Mouse (Mus musculus): ENCODE measurements around the gene Duox2. TPM values are rescaled to one million over a fixed set of nuclear protein-coding genes. Genes with fewer than 3 reads are reported as not detected.

Gene Duox2
- polyA plus RNA-seq, 2 experiments: 0.08 to 0.16 TPM

GRCm38 (mm10) chr2:122302574-122303241 lies 4.5 kb upstream of the Duox2 start:
- peaks cover 78% of the 10 kb centered on the region for H3K27me3 ChIP-seq (ENCODE audit: control insufficient read depth, insufficient read depth, low read length)
- H3K4me2 ChIP-seq (replicated peaks; ENCODE audit: low read depth, low read length, severe bottlenecking): no peak overlapping the region
- H3K4me1 ChIP-seq (ENCODE audit: control insufficient read depth, insufficient read depth, low read length): peaks cover 17% of the 10 kb centered on the region
- H3K4me3 ChIP-seq (replicated peaks; ENCODE audit: low read length): no peak overlapping the region
- TF ChIP-seq POLR2A (IDR thresholded peaks at IDR 0.05; ENCODE audit: borderline replicate concordance, extremely low read depth, insufficient read depth, insufficient read length): no peak
- no peaks in the 10 kb centered on the region for H3K36me3 ChIP-seq (ENCODE audit: control insufficient read depth, insufficient read depth, low read length)
- no peak for ATAC-seq (ENCODE audit: low FRiP score, low read depth)
- no peaks in the 10 kb centered on the region for H3K9me3 ChIP-seq (ENCODE audit: control insufficient read depth, low read length)
- DNase-seq (ENCODE audit: low spot score): peak; percentile 81
- H3K9ac ChIP-seq (ENCODE audit: low read depth, low read length, severe bottlenecking): no peak overlapping the region
- no peak overlapping the region for H3K27ac ChIP-seq (replicated peaks; ENCODE audit: low read depth, low read length)
- WGBS: 11% methylated on average over 9 of the region's 9 CpGs

- H3K27me3 ChIP-seq (ENCODE audit: control insufficient read depth, insufficient read depth, low read length): peaks cover 85% of the 10 kb centered on the region
- DNase-seq (ENCODE audit: low spot score) (no peak), ATAC-seq (ENCODE audit: low FRiP score, low read depth) (no peak)
- WGBS: 9% methylated on average over 23 of the region's 23 CpGs
- peak overlapping the region; percentile 38; the same call in 1 of the 2 replicates for H3K9ac ChIP-seq (ENCODE audit: low read depth, low read length, severe bottlenecking)
- no peak for TF ChIP-seq POLR2A (IDR thresholded peaks at IDR 0.05; ENCODE audit: borderline replicate concordance, extremely low read depth, insufficient read depth, insufficient read length)
- peak overlapping the region; percentile 35 for H3K4me3 ChIP-seq (replicated peaks; ENCODE audit: low read length)
- no peaks in the 10 kb centered on the region for H3K36me3 ChIP-seq (ENCODE audit: control insufficient read depth, insufficient read depth, low read length)
- H3K9me3 ChIP-seq (ENCODE audit: control insufficient read depth, low read length): no peaks in the 10 kb centered on the region
- H3K4me1 ChIP-seq (ENCODE audit: control insufficient read depth, insufficient read depth, low read length): peaks cover 21% of the 10 kb centered on the region
- H3K4me2 ChIP-seq (replicated peaks; ENCODE audit: low read depth, low read length, severe bottlenecking): peak overlapping the region; percentile 60
- no peak overlapping the region for H3K27ac ChIP-seq (replicated peaks; ENCODE audit: low read depth, low read length)
Measured at GRCm38 (mm10) chr2:122301921-122302573, 3.8 kb upstream of the Duox2 start.

- Histone ChIP-seq H3K36me3 (ENCODE audit: control insufficient read depth, insufficient read depth, low read length) (no peaks in the 10 kb centered on the region), H3K9ac (ENCODE audit: low read depth, low read length, severe bottlenecking) (peak overlapping the region; percentile 38; the same call in 1 of the 2 replicates), H3K4me1 (ENCODE audit: control insufficient read depth, insufficient read depth, low read length) (peaks cover 21% of the 10 kb centered on the region), H3K4me3 (replicated peaks; ENCODE audit: low read length) (peak overlapping the region; percentile 35), H3K27ac (replicated peaks; ENCODE audit: low read depth, low read length) (no peak overlapping the region), H3K4me2 (replicated peaks; ENCODE audit: low read depth, low read length, severe bottlenecking) (peak overlapping the region; percentile 60), H3K27me3 (ENCODE audit: control insufficient read depth, insufficient read depth, low read length) (peaks cover 88% of the 10 kb centered on the region), H3K9me3 (ENCODE audit: control insufficient read depth, low read length) (no peaks in the 10 kb centered on the region)
- WGBS: 1% methylated on average over 43 of the region's 48 CpGs
- DNase-seq (ENCODE audit: low spot score): no peak
- no peak for ATAC-seq (ENCODE audit: low FRiP score, low read depth)
- no peak for TF ChIP-seq POLR2A (IDR thresholded peaks at IDR 0.05; ENCODE audit: borderline replicate concordance, extremely low read depth, insufficient read depth, insufficient read length)
Measured at GRCm38 (mm10) chr2:122301081-122301920, 3.1 kb upstream of the Duox2 start.

- ATAC-seq (ENCODE audit: low FRiP score, low read depth) (no peak), DNase-seq (ENCODE audit: low spot score) (no peak)
- Histone ChIP-seq H3K27me3 (ENCODE audit: control insufficient read depth, insufficient read depth, low read length) (peaks cover 90% of the 10 kb centered on the region), H3K36me3 (ENCODE audit: control insufficient read depth, insufficient read depth, low read length) (no peaks in the 10 kb centered on the region), H3K4me3 (replicated peaks; ENCODE audit: low read length) (peak overlapping the region; percentile 35; the same call in 1 of the 2 replicates), H3K4me1 (ENCODE audit: control insufficient read depth, insufficient read depth, low read length) (peaks cover 21% of the 10 kb centered on the region), H3K9ac (ENCODE audit: low read depth, low read length, severe bottlenecking) (no peak overlapping the region), H3K4me2 (replicated peaks; ENCODE audit: low read depth, low read length, severe bottlenecking) (no peak overlapping the region), H3K27ac (replicated peaks; ENCODE audit: low read depth, low read length) (no peak overlapping the region), H3K9me3 (ENCODE audit: control insufficient read depth, low read length) (no peaks in the 10 kb centered on the region)
- WGBS: 10% methylated on average over 14 of the region's 14 CpGs
- no peak for TF ChIP-seq POLR2A (IDR thresholded peaks at IDR 0.05; ENCODE audit: borderline replicate concordance, extremely low read depth, insufficient read depth, insufficient read length)
Measured at GRCm38 (mm10) chr2:122300656-122301020, 2.4 kb upstream of the Duox2 start.
